Mouse (Mus musculus) forebrain, embryonic 16.5 days (tissue): Measurements from ENCODE around the gene Hivep1. TPM values are rescaled to one million over a fixed set of nuclear protein-coding genes. Genes with fewer than 3 reads are reported as not detected.
A peak's percentile ranks its signal among the peaks of the same experiment; 100 is the strongest.

Source experiments
- ATAC-seq: fragments of 200-750 bp; cut with Nextera tagmentation; 2 replicates; pipeline ENCODE4 v1.8.0; 2017; ENCODE audit warnings: mild to moderate bottlenecking, moderate library complexity
- H3K27ac ChIP-seq: fragments of 300-500 bp; sonication (generic); 2 replicates; pipeline ENCODE4 v1.5.1; 2014; ENCODE audit warnings: low read length, control low read depth
- H3K27me3 ChIP-seq: fragments of 300-500 bp; sonication (generic); replicated peaks from 2 replicates; pipeline ENCODE4 v1.6.1; 2014; ENCODE audit warnings: low read length; ENCODE audit not compliant: control insufficient read depth, insufficient read depth
- H3K36me3 ChIP-seq: fragments of 300-500 bp; sonication (generic); 2 replicates; pipeline ENCODE4 v1.6.1; 2014; ENCODE audit not compliant: control insufficient read depth, insufficient read depth
- H3K4me1 ChIP-seq: fragments of 300-500 bp; sonication (generic); replicated peaks from 2 replicates; pipeline ENCODE4 v1.6.1; 2014; ENCODE audit warnings: low read length; ENCODE audit not compliant: control insufficient read depth, insufficient read depth
- H3K4me2 ChIP-seq: fragments of 300-500 bp; sonication (generic); 2 replicates; pipeline ENCODE4 v1.6.1; 2014; ENCODE audit warnings: mild to moderate bottlenecking, low read length, control low read depth
- H3K4me3 ChIP-seq: fragments of 300-500 bp; sonication (generic); replicated peaks from 2 replicates; pipeline ENCODE4 v1.5.1; 2014; ENCODE audit warnings: mild to moderate bottlenecking, low read length, control low read depth
- H3K9ac ChIP-seq: fragments of 300-500 bp; sonication (generic); replicated peaks from 2 replicates; pipeline ENCODE4 v1.6.1; 2014; ENCODE audit warnings: low read depth, low read length, control low read depth
- H3K9me3 ChIP-seq: fragments of 300-500 bp; sonication (generic); 2 replicates; pipeline ENCODE4 v1.6.1; 2016; ENCODE audit warnings: low read length; ENCODE audit not compliant: control insufficient read depth
- WGBS: fragments of 180-500 bp; shearing (Covaris S2); extraction: QIAGEN DNeasy Blood & Tissue Kit; methylation state at CpG from one replicate; pipeline ENCODE4 v1.1.7; 2014; 5-methylcytosine and 5-hydroxymethylcytosine counted together
- polyA plus RNA-seq: library from polyadenylated mRNA; unstranded; fragments of >200 nt; fragmentation: Nextera tagmentation; extraction: Ambion mirVana; gene quantifications from 2 replicates; pipeline ENCODE4 v1.2.1, GENCODE M21; 2015

The Hivep1 gene
- polyA plus RNA-seq, 1 experiment from 2014 or later = 16.6 TPM

- 0% methylated on average over 10 of the region's 10 CpGs for WGBS
- no peak for ATAC-seq
- peak overlapping the region; percentile 69 for H3K4me2 ChIP-seq
- peaks cover 27% of the 10 kb centered on the region for H3K4me1 ChIP-seq
- peak overlapping the region; percentile 90 for H3K4me3 ChIP-seq
- H3K9me3 ChIP-seq = no peaks in the 10 kb centered on the region
- H3K36me3 ChIP-seq = no peaks in the 10 kb centered on the region
- H3K9ac ChIP-seq = peak overlapping the region; percentile 44
- H3K27me3 ChIP-seq = no peaks in the 10 kb centered on the region
- peak overlapping the region; percentile 96 for H3K27ac ChIP-seq
Observed at GRCm38 (mm10) chr13:42050880-42051201, 980 bp upstream of the Hivep1 start.

- peak overlapping the region; percentile 69 for H3K4me2 ChIP-seq
- H3K9ac ChIP-seq = peak overlapping the region; percentile 93
- peak overlapping the region; percentile 96 for H3K27ac ChIP-seq
- peaks cover 27% of the 10 kb centered on the region for H3K4me1 ChIP-seq
- no peaks in the 10 kb centered on the region for H3K27me3 ChIP-seq
- peaks cover 1% of the 10 kb centered on the region for H3K36me3 ChIP-seq
- H3K9me3 ChIP-seq = no peaks in the 10 kb centered on the region
- ATAC-seq = peak; percentile 82
- H3K4me3 ChIP-seq = peak overlapping the region; percentile 90
- 1% methylated on average over 31 of the region's 51 CpGs for WGBS
Observed at GRCm38 (mm10) chr13:42051202-42051906, 467 bp upstream of the Hivep1 start.

- no peaks in the 10 kb centered on the region for H3K9me3 ChIP-seq
- WGBS = 0% methylated on average over 38 of the region's 41 CpGs
- H3K27ac ChIP-seq = peak overlapping the region; percentile 96
- peak; percentile 82 for ATAC-seq
- no peaks in the 10 kb centered on the region for H3K27me3 ChIP-seq
- peaks cover 5% of the 10 kb centered on the region for H3K36me3 ChIP-seq
- peaks cover 27% of the 10 kb centered on the region for H3K4me1 ChIP-seq
- H3K4me3 ChIP-seq = peak overlapping the region; percentile 90
- H3K9ac ChIP-seq = peak overlapping the region; percentile 93
- H3K4me2 ChIP-seq = peak overlapping the region; percentile 69
Observed at GRCm38 (mm10) chr13:42052696-42053541, 1.1 kb downstream of the Hivep1 start.

GRCm38 (mm10) chr13:42053656-42054055 lies 1.8 kb downstream of the Hivep1 start:
- peaks cover 5% of the 10 kb centered on the region for H3K36me3 ChIP-seq
- H3K4me1 ChIP-seq = peaks cover 27% of the 10 kb centered on the region
- peak overlapping the region; percentile 90 for H3K4me3 ChIP-seq
- no peaks in the 10 kb centered on the region for H3K27me3 ChIP-seq
- WGBS = 36% methylated on average over 2 of the region's 2 CpGs
- peak overlapping the region; percentile 69 for H3K4me2 ChIP-seq
- no peaks in the 10 kb centered on the region for H3K9me3 ChIP-seq
- peak overlapping the region; percentile 93 for H3K9ac ChIP-seq
- no peak for ATAC-seq
- no peak overlapping the region for H3K27ac ChIP-seq

GRCm38 (mm10) chr13:42054138-42054537 lies 2.3 kb downstream of the Hivep1 start:
- Histone ChIP-seq H3K4me2 (no peak overlapping the region), H3K4me3 (no peak overlapping the region), H3K9me3 (no peaks in the 10 kb centered on the region), H3K4me1 (peaks cover 23% of the 10 kb centered on the region), H3K27ac (no peak overlapping the region), H3K36me3 (peaks cover 5% of the 10 kb centered on the region), H3K9ac (no peak overlapping the region), H3K27me3 (no peaks in the 10 kb centered on the region)
- 47% methylated on average over 3 of the region's 3 CpGs for WGBS
- no peak for ATAC-seq

GRCm38 (mm10) chr13:42056712-42057332 lies 5.0 kb downstream of the Hivep1 start:
- no peaks in the 10 kb centered on the region for H3K27me3 ChIP-seq
- H3K27ac ChIP-seq = no peak overlapping the region
- H3K4me1 ChIP-seq = peaks cover 13% of the 10 kb centered on the region
- H3K4me3 ChIP-seq = no peak overlapping the region
- no peaks in the 10 kb centered on the region for H3K9me3 ChIP-seq
- no peak for ATAC-seq
- H3K4me2 ChIP-seq = no peak overlapping the region
- no peak overlapping the region for H3K9ac ChIP-seq
- 94% methylated on average over 2 of the region's 2 CpGs for WGBS
- peaks cover 5% of the 10 kb centered on the region for H3K36me3 ChIP-seq

GRCm38 (mm10) chr13:42060846-42061630 lies 9.2 kb downstream of the Hivep1 start:
- no peak for ATAC-seq
- H3K4me3 ChIP-seq = no peak overlapping the region
- WGBS = 86% methylated on average over 10 of the region's 10 CpGs
- no peak overlapping the region for H3K9ac ChIP-seq
- no peak overlapping the region for H3K4me2 ChIP-seq
- no peak overlapping the region for H3K27ac ChIP-seq
- H3K4me1 ChIP-seq = no peaks in the 10 kb centered on the region
- H3K9me3 ChIP-seq = no peaks in the 10 kb centered on the region
- no peaks in the 10 kb centered on the region for H3K27me3 ChIP-seq
- peaks cover 5% of the 10 kb centered on the region for H3K36me3 ChIP-seq

GRCm38 (mm10) chr13:42064257-42064656 lies 12.4 kb downstream of the Hivep1 start:
- Histone ChIP-seq H3K4me1 (no peaks in the 10 kb centered on the region), H3K27me3 (no peaks in the 10 kb centered on the region)
- ATAC-seq = no peak

GRCm38 (mm10) chr13:42070236-42070635 lies 18.4 kb downstream of the Hivep1 start:
- WGBS = 71% methylated on average over 4 of the region's 4 CpGs
- no peak overlapping the region for H3K4me3 ChIP-seq
- no peaks in the 10 kb centered on the region for H3K9me3 ChIP-seq
- ATAC-seq = no peak
- no peaks in the 10 kb centered on the region for H3K36me3 ChIP-seq
- no peaks in the 10 kb centered on the region for H3K4me1 ChIP-seq
- H3K9ac ChIP-seq = no peak overlapping the region
- H3K4me2 ChIP-seq = no peak overlapping the region
- H3K27ac ChIP-seq = no peak overlapping the region
- H3K27me3 ChIP-seq = no peaks in the 10 kb centered on the region

More at GRCm38 (mm10) chr13:42064257-42064656, 12.4 kb downstream of the Hivep1 start:
- Histone ChIP-seq H3K4me2 (no peak overlapping the region), H3K9me3 (no peaks in the 10 kb centered on the region), H3K9ac (no peak overlapping the region), H3K4me3 (no peak overlapping the region), H3K27ac (no peak overlapping the region), H3K36me3 (no peaks in the 10 kb centered on the region)
